Mouse (Mus musculus): ENCODE measurements at regions not wholly inside any gene's neighbourhood (a gene's known extent, or its start where the extent isn't known, plus 50 kb on each side); places are given as distances from the start of the nearest gene placed in this dataset.
A peak's percentile ranks its signal among the peaks of the same experiment; 100 is the strongest.
"Not testable (repeated sequence)": the region's sequence is repeated elsewhere in the genome, so short reads cannot be mapped to it uniquely, and the experiment has no call there.

DNA sequence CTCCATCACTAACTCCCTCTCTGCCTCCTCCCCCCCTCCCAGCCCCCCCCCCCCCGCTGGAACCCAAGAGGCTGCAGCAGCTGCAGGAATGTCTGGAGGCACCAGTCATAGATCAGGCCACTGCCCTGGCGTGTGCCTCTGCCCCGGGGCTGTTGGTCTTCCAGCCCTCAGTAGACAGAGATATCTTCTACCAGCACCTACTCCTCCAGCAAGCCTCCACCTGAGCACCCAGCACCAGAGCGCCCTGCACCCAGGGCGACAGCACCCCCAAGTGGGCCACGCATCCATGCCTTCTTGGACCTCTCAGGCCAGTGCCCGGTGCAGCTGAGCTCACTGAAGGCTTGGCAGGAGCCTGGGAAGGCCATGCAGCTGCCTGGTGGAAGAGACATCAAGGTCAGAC, 936.5 kb downstream of the Diaph3 start:
- no peak for DNase-seq (ENCODE audit: low spot score in 2 of 2)

- DNase-seq (ENCODE audit: low spot score in 2 of 2) = no peak
Observed at GRCm38 (mm10) chr14:86197864-86198263, 943.2 kb downstream of the Diaph3 start.

DNA sequence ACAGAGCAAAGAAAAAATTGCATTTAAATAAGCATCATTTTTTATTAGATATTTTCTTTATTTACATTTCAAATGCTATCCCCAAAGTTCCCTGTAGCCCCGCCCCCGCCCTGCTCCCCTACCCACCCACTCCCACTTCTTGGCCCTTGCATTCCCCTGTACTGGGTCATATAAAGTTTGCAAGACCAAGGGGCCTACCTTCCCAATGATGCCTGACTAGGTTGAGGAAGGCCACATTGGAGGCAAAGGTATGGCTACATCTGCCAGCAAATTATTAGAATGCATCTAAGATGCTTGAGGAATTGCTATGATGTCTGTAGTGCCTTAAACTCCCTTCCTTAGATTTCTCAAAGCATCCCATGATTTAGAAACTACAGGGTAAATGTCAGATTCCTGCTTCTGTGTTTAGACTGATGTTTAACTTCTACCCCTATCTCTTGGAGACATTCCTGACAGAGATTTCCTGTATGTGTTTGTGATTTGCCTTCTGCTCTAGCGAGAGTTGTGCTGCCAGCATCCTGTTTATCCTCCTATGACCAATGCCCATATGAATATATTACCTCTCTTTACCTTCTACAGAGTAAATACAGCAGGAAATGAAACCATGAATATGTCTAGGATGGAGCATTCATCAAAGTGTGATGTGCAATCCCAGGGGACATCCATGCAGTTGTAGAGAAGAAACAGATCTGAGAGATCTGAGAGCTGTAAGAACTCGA, 956.2 kb downstream of the Diaph3 start:
- no peak for DNase-seq (ENCODE audit: low spot score in 2 of 2)

- no peak for DNase-seq (ENCODE audit: low spot score in 2 of 2)
Observed at GRCm38 (mm10) chr14:86178517-86178916, 962.5 kb downstream of the Diaph3 start.

- DNase-seq (ENCODE audit: low spot score in 2 of 2) = no peak
Observed at GRCm38 (mm10) chr14:86171118-86171517, 969.9 kb downstream of the Diaph3 start.

DNA sequence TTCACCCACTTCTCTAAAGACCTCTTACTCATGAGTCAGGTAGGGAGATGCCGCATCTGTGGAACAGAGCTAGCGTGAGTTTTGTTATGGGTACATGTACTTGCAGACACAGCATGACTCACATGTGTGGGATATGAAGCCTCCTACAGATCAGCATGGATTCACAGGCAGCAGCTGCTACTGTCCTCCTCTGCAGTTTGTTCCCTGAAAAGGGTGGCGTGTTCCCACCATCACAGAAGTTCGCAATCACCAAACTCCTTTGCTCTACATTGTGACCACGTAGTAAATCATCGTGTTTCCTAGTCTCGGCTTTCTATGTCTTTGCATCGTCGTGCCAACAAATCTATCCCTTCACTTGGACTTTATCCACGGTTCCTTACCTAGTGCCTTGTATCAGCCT, 981.9 kb downstream of the Diaph3 start:
- DNase-seq (ENCODE audit: low spot score in 2 of 2) = no peak

DNA sequence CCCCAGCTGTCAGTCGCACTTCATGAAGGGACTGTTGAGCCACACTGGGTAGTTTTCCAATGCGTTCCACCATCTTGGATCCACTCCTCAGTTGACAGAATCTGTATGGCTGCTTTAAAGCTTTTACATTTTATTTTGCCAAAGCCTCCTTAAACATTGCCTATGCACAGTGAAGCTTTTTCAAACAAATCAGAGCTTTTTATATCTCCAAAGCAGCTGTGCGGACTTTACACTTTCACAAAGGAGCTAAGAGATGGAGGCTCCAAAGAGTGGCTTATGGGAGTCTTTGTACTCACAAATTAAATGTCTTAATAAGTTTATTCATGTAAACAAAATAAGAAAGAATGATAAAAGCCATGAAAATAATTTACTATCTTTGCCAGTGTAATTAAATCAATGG, 986.3 kb downstream of the Diaph3 start:
- no peak for DNase-seq (ENCODE audit: low spot score in 2 of 2)

DNA sequence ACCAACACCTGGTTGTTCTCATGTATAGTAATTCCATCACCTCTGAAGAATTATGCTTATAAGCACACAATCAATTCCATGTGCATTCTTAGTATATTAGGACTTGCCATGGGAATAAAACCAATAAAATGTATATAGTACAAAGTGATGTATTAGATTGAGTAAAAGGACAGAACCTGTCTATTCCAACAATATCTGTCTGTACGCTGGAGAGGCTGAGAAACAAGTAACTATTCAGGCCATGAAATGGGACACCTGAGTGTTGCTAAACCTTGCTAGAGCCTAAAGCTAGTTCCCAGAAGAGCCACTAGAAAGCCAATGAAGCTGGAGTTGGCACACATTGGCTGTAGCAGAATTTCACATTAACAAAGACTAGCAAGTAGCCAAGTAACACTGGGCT, 989.8 kb downstream of the Diaph3 start:
- DNase-seq (ENCODE audit: low spot score in 2 of 2) = no peak

- no peak for DNase-seq (ENCODE audit: low spot score in 2 of 2)
Observed at GRCm38 (mm10) chr14:86150329-86150866, 990.6 kb downstream of the Diaph3 start.

GRCm38 (mm10) chr14:86115254-86116057, 1025.6 kb downstream of the Diaph3 start:
- DNase-seq (ENCODE audit: low spot score in 2 of 2) = no peak

GRCm38 (mm10) chr14:86101497-86101896, 1039.5 kb downstream of the Diaph3 start:
- no peak for DNase-seq (ENCODE audit: low spot score in 2 of 2)

- DNase-seq (ENCODE audit: low spot score in 2 of 2) = no peak
Observed at GRCm38 (mm10) chr14:86070313-86071100, 1070.5 kb downstream of the Diaph3 start.

- DNase-seq (ENCODE audit: low spot score in 2 of 2) = no peak
Observed at GRCm38 (mm10) chr14:86069329-86069728, 1071.7 kb downstream of the Diaph3 start.

- DNase-seq (ENCODE audit: low spot score in 2 of 2) = no peak
Observed at GRCm38 (mm10) chr14:86067743-86068142, 1073.3 kb downstream of the Diaph3 start.

DNA sequence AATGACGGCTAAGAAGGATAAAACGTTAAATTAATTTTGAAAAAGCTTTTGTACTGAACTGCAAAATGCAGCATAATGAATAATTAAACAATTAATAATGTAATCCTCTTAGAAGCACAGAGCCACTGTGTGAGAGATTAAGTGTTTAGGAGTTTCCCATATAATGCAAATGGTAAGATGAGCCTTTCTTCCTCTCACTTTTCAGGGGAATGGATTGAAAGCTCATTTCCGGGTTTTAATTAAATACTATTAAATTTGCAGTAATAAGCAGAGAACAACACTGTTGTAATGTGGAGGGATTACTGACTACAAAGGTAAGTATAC, 1077.5 kb downstream of the Diaph3 start:
- no peak for DNase-seq (ENCODE audit: low spot score in 2 of 2)

- peak in 1 of 2 experiments; percentile 6 for DNase-seq (ENCODE audit: low spot score in 2 of 2)
Observed at GRCm38 (mm10) chr14:86062885-86063619, 1078.0 kb downstream of the Diaph3 start.

GRCm38 (mm10) chr14:86056991-86057390, 1084.0 kb downstream of the Diaph3 start:
- no peak for DNase-seq (ENCODE audit: low spot score in 2 of 2)

- no peak for DNase-seq (ENCODE audit: low spot score in 2 of 2)
Observed at GRCm38 (mm10) chr14:86054668-86055067, 1086.4 kb downstream of the Diaph3 start.

DNA sequence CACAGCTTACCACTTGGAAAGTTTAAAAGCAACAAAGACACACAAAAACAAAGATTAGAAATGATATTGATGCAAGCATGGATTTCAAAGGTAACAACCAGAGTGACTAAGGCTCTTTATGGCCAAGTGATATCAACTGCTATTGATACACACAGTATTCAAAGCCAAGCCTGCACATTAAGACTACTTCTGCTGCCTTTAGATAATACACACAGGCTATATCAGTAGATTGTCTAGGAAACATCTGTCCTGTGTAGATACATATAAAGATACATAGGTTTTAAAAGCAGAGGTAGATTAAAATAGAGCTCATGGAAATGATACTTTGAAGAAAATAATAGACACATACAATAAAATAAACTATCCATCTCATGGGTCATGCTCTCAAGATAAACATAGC, 1111.6 kb downstream of the Diaph3 start:
- no peak for DNase-seq (ENCODE audit: low spot score in 2 of 2)

DNA sequence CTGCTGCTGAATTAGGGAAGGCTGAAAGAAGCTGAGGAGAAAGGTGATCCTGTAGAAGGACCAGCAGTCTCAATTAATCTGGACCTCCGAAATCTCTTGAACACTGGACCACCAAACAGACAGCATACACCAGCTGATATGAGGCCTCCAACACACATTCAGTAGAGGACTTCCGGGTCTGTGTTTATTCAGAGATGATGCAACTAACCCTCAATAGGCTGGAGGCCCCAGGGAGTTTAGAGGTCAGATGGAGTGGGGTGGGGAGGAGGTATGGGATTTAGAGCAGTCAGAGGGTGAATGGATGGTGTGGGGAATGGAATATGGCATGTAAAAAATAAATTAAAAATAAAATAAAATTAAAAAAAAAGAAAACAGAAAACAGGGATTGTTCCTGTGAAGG, 1123.4 kb downstream of the Diaph3 start:
- DNase-seq (ENCODE audit: low spot score in 2 of 2) = not testable (repeated sequence)
